Mouse (Mus musculus) megakaryocyte-erythroid progenitor cell, adult 5 weeks (primary cell): ENCODE results near the gene Sptssa. TPM values are rescaled to one million over a fixed set of nuclear protein-coding genes. Genes with fewer than 3 reads are reported as not detected.

Experiments
- polyA plus RNA-seq: library from polyadenylated mRNA; stranded (reverse); fragments of >175 nt; gene quantifications from 2 replicates; pipeline ENCODE4 v1.2.3, GENCODE M21; 2012

Sptssa gene
- polyA plus RNA-seq, result 26.8 and 28.4 TPM in 2 replicates

GRCm38 (mm10) chr12:54656396-54657171 is at the start of gene Sptssa:
Gene Sptssa (minus strand): TSS chr12:54656573.

DNA sequence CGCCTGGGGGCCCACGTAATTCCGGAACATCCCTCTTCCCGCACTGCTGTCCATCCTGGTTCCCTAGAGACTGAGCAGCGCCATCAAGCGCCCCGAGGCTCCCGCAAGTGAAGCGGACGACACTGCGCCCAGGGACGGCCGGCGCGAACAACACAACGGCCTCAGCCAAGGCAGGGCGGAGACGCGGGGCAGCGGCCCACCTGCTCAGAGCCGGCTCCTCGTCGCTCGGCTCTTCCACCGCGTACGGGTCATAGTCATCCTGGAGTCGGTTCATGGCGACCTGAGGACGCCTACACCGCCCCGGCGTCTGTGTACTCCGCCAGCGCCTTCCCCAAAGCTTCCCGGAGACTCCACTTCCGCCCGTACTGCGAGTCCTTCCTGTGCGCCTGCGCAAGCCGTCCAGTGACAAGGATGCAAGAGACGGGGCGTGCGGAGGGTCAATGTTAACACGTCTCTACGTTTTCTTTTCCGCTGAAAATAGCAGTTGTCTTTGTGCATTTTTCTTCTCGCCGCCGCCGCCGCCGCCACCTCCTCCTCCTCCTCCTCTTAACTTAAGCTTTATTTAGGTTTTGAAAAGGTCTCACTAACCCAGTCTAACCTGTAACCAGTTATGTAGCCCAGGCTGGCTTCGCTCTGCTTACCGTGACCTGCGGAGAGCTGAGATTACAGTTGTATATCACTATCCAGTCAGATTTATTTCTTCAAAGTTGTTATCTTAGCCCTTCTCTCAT is 39.3 kb upstream of the Sptssa start, which contains the start of gene Eapp:
Gene Eapp (minus strand): TSS at position 387 of the 731 bp plus-strand sequence.

Other genes with a start within 250 kb of the Sptssa start
- gene Eapp, start 39.3 kb upstream of the Sptssa start, polyA plus RNA-seq, result 56.5 and 87.7 TPM in 2 replicates
- 11.4 and 11.9 TPM in 2 replicates for gene Snx6, start 139.1 kb upstream of the Sptssa start, polyA plus RNA-seq
- gene Cfl2, start 206.3 kb upstream of the Sptssa start, polyA plus RNA-seq, result 3.1 and 3.4 TPM in 2 replicates